Mouse (Mus musculus) kidney, adult 2 months (tissue): ENCODE results near the gene Slc12a8. TPM values are rescaled to one million over a fixed set of nuclear protein-coding genes. Genes with fewer than 3 reads are reported as not detected.

ENCODE experiments used
- DNase-seq: peaks from one replicate; pipeline ENCODE4 v3.0.0; 2021
- H3K27ac ChIP-seq: fragments of 200-500 bp; 2 replicates; pipeline ENCODE4 v1.5.1; 2012; ENCODE audit warnings: low read depth, low read length, control low read depth, inconsistent platforms; ENCODE audit not compliant: insufficient read depth
- H3K27me3 ChIP-seq: fragments of 200-500 bp; replicated peaks from 2 replicates; pipeline ENCODE4 v1.6.1; 2012; ENCODE audit warnings: mild to moderate bottlenecking, moderate library complexity, low read length, inconsistent platforms; ENCODE audit not compliant: control insufficient read depth, insufficient read depth
- H3K36me3 ChIP-seq: fragments of 200-500 bp; 2 replicates; pipeline ENCODE4 v1.6.1; 2012; ENCODE audit warnings: mild to moderate bottlenecking, moderate library complexity, low read length, inconsistent platforms; ENCODE audit not compliant: control insufficient read depth, insufficient read depth
- H3K4me1 ChIP-seq: fragments of 200-500 bp; 2 replicates; pipeline ENCODE4 v1.6.1; 2011; ENCODE audit warnings: low read length; ENCODE audit not compliant: control insufficient read depth, insufficient read depth
- H3K4me3 ChIP-seq: fragments of 200-500 bp; 2 replicates; pipeline ENCODE4 v1.5.1; 2011; ENCODE audit warnings: mild to moderate bottlenecking, low read depth, low read length, control low read depth; ENCODE audit not compliant: insufficient read depth
- CTCF ChIP-seq: fragments of 200-500 bp; conservative IDR thresholded peaks from 2 replicates; pipeline ENCODE4 v1.5.1; 2011; ENCODE audit warnings: low read depth, mild to moderate bottlenecking, control low read depth, low read length, moderate library complexity, mixed read lengths; ENCODE audit not compliant: insufficient read depth, insufficient read length
- POLR2A ChIP-seq: fragments of 200-500 bp; IDR thresholded peaks from one replicate; pipeline ENCODE4 v1.6.1; 2011; ENCODE audit warnings: low read depth, low read length, control low read depth
- WGBS: fragments of 180-500 bp; shearing (Covaris S2); methylation state at CpG from one replicate; pipeline ENCODE4 v1.1.7; 2018; 5-methylcytosine and 5-hydroxymethylcytosine counted together
- polyA plus RNA-seq: library from polyadenylated mRNA; depleted of rRNA; stranded (reverse); fragments of >200 nt; gene quantifications from 2 replicates; pipeline ENCODE4 v1.2.3, GENCODE M21; 2012

Gene Slc12a8
- polyA plus RNA-seq, 1 experiment: 0.50 TPM

GRCm38 (mm10) chr16:33676347-33677312 is 159.5 kb downstream of the Slc12a8 start:
- Histone ChIP-seq H3K36me3 (no peaks in the 10 kb centered on the region), H3K27me3 (no peaks in the 10 kb centered on the region), H3K27ac (peak overlapping the region; percentile 27), H3K4me3 (no peak overlapping the region), H3K4me1 (peaks cover 9% of the 10 kb centered on the region)
- WGBS: 53% methylated on average over 7 of the region's 7 CpGs
- no peak for TF ChIP-seq CTCF
- TF ChIP-seq POLR2A: no peak
- DNase-seq: peak; percentile 81

GRCm38 (mm10) chr16:33677313-33677690 is 160.2 kb downstream of the Slc12a8 start:
- H3K36me3 ChIP-seq: no peaks in the 10 kb centered on the region
- no peaks in the 10 kb centered on the region for H3K27me3 ChIP-seq
- 87% methylated on average over 7 of the region's 7 CpGs for WGBS
- H3K27ac ChIP-seq: no peak overlapping the region
- H3K4me3 ChIP-seq: no peak overlapping the region
- H3K4me1 ChIP-seq: peaks cover 9% of the 10 kb centered on the region
- no peak for DNase-seq
- TF ChIP-seq POLR2A: no peak
- no peak for TF ChIP-seq CTCF

DNA sequence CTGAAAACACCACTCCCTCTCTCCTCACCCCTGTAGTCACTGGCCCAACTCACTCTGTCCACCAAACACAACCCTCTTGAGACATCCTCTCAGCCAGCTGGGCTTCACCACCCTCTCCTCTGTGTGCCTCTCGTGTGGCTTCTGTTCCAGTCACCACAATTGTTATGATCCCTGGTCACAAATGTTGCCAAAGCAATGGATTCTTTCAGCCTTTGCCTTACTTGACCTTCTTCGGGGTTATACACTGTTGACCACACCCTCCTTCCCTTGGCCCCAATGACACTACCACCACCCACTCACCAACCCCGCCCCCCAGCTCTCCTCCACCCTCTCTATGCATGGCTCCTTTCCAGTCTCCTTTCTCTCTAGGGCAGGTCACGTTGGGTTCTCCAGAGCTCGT is 160.8 kb downstream of the Slc12a8 start:
- WGBS: 67% methylated on average over 5 of the region's 5 CpGs
- TF ChIP-seq CTCF (no peak), POLR2A (no peak)
- H3K4me3 ChIP-seq: no peak overlapping the region
- no peaks in the 10 kb centered on the region for H3K36me3 ChIP-seq
- H3K27ac ChIP-seq: no peak overlapping the region
- peak; percentile 41 for DNase-seq
- H3K27me3 ChIP-seq: no peaks in the 10 kb centered on the region
- H3K4me1 ChIP-seq: peaks cover 9% of the 10 kb centered on the region

DNA sequence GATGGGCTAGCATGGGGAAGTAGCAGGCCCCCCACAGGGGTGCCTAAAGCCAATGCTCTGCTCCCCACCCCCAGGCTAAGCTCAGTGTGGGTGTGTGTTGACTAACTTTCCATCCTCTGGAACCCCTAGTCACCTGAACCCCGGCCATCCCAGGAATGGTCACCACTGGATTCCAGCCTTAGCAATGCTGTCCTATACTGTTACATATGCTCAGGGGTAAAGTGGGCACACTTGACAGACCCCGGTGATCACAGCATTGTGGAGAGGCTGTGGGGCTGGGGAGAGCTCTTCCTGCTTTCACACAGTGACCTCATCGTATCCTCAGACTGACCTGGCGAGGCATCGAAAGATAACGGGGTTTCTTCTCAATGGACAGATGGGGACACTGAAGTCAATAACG is 163.1 kb downstream of the Slc12a8 start:
- peaks cover 9% of the 10 kb centered on the region for H3K4me1 ChIP-seq
- DNase-seq: no peak
- no peak for TF ChIP-seq POLR2A
- no peak for TF ChIP-seq CTCF
- no peaks in the 10 kb centered on the region for H3K27me3 ChIP-seq
- no peak overlapping the region for H3K4me3 ChIP-seq
- 84% methylated on average over 7 of the region's 7 CpGs for WGBS
- H3K27ac ChIP-seq: peak overlapping the region; percentile 12; the same call in 1 of the 2 replicates
- no peaks in the 10 kb centered on the region for H3K36me3 ChIP-seq

GRCm38 (mm10) chr16:33680816-33681215 is 163.7 kb downstream of the Slc12a8 start:
- 72% methylated on average over 10 of the region's 10 CpGs for WGBS
- no peak for TF ChIP-seq POLR2A
- TF ChIP-seq CTCF: no peak
- no peaks in the 10 kb centered on the region for H3K27me3 ChIP-seq
- DNase-seq: peak; percentile 74
- H3K4me3 ChIP-seq: no peak overlapping the region
- peak overlapping the region; percentile 51 for H3K27ac ChIP-seq
- peaks cover 7% of the 10 kb centered on the region for H3K4me1 ChIP-seq
- H3K36me3 ChIP-seq: no peaks in the 10 kb centered on the region

DNA sequence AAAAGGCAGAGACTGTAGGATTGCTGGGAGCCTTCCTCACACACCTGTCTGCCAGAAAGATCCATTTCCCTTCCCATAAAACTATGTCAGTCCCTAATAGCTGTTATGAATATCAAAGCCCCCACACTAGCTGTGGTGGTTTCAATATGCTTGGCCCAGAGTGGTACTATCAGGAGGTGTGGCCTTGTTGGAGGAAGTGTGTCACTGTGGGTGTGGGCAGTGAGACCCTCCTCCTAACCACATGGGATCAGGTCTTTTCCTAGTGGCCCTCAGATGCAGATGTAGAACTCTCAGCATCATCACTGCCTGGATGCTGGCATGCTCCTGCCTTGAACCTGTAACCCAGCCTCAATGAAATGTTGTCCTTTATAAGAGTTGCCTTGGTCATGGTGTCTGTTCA is 164.5 kb downstream of the Slc12a8 start:
- no peaks in the 10 kb centered on the region for H3K27me3 ChIP-seq
- H3K4me1 ChIP-seq: peaks cover 3% of the 10 kb centered on the region
- no peaks in the 10 kb centered on the region for H3K36me3 ChIP-seq
- no peak for TF ChIP-seq CTCF
- no peak for TF ChIP-seq POLR2A
- H3K4me3 ChIP-seq: no peak overlapping the region
- H3K27ac ChIP-seq: no peak overlapping the region
- DNase-seq: no peak

GRCm38 (mm10) chr16:33682651-33683050 is 165.5 kb downstream of the Slc12a8 start:
- no peak overlapping the region for H3K27ac ChIP-seq
- H3K4me1 ChIP-seq: no peaks in the 10 kb centered on the region
- H3K36me3 ChIP-seq: no peaks in the 10 kb centered on the region
- DNase-seq: no peak
- H3K27me3 ChIP-seq: no peaks in the 10 kb centered on the region
- 86% methylated on average over 3 of the region's 3 CpGs for WGBS
- H3K4me3 ChIP-seq: no peak overlapping the region
- no peak for TF ChIP-seq CTCF
- no peak for TF ChIP-seq POLR2A
